Comparison of ENCODE assay signal across 20 mouse cellular contexts in genomic region chr15:99431504-99431903, GRCm38 (mm10). TPM values are rescaled to one million over a fixed set of nuclear protein-coding genes. Genes with fewer than 3 reads are reported as not detected.
DNase-seq lines count a peak whose midpoint lies in the region; ATAC-seq and TF ChIP-seq lines count a peak whose summit lies in the region.
"Had no signal": no experiment of that assay in that cellular context is flagged by ENCODE, and none has a peak within 500 bp of the region (broad histone marks: within the 10 kb centered on the region; RNA-seq: fewer than 3 reads in every experiment).

No protein-coding gene starts in this region.

- peak overlapping the region; percentile 20 for H3K27ac ChIP-seq in gastrocnemius, adult 2 months
- H3K27ac ChIP-seq in heart, postnatal 0 days (ENCODE audit: low read depth) = peak overlapping the region; percentile 14; the same call in 1 of the 2 replicates
- H3K27ac ChIP-seq in lung, embryonic 15.5 days = peak overlapping the region; percentile 33; the same call in 1 of the 2 replicates
- H3K27ac ChIP-seq in limb, embryonic 14.5 days (replicated peaks; ENCODE audit: low read depth, low read length) = 0 out of 2 replicates have a peak overlapping the region, but pooled peaks have one; percentile 35
- H3K27ac ChIP-seq in stomach, postnatal 0 days (replicated peaks) = no peak overlapping the region
- H3K27ac ChIP-seq: hindbrain, embryonic 13.5 days; liver, embryonic 14.5 days; midbrain, embryonic 13.5 days; neural tube, embryonic 12.5 days had no signal

- H3K9me3 ChIP-seq in heart, postnatal 0 days (replicated peaks; ENCODE audit: control insufficient read depth, low read length) = no peaks in the 10 kb centered on the region
- no peaks in the 10 kb centered on the region for H3K9me3 ChIP-seq in lung, embryonic 15.5 days
- no peaks in the 10 kb centered on the region for H3K9me3 ChIP-seq in limb, embryonic 14.5 days (ENCODE audit: control insufficient read depth, low read length)
- no peaks in the 10 kb centered on the region for H3K9me3 ChIP-seq in stomach, postnatal 0 days (ENCODE audit: control insufficient read depth, low read length)
- H3K9me3 ChIP-seq: embryonic facial prominence, embryonic 12.5 days; hindbrain, embryonic 13.5 days; limb, embryonic 12.5 days; midbrain, embryonic 13.5 days; neural tube, embryonic 12.5 days had no signal

- TF ChIP-seq EP300 in heart, postnatal 0 days (IDR thresholded peaks at IDR 0.05; ENCODE audit: low read depth) = no peak
- TF ChIP-seq EP300 in stomach, postnatal 0 days (optimal IDR thresholded peaks at IDR 0.05) = no peak

- 55% methylated on average over 7 of the region's 7 CpGs for WGBS in heart, postnatal 0 days
- WGBS in lung, embryonic 15.5 days = 64% methylated on average over 7 of the region's 7 CpGs
- 74% methylated on average over 7 of the region's 7 CpGs for WGBS in limb, embryonic 14.5 days
- WGBS in stomach, postnatal 0 days = 70% methylated on average over 7 of the region's 7 CpGs

- H3K4me2 ChIP-seq in heart, postnatal 0 days (ENCODE audit: low read depth, low read length) = no peak overlapping the region
- no peak overlapping the region for H3K4me2 ChIP-seq in lung, embryonic 15.5 days
- H3K4me2 ChIP-seq in limb, embryonic 14.5 days (replicated peaks; ENCODE audit: low read depth, low read length, severe bottlenecking) = no peak overlapping the region
- no peak overlapping the region for H3K4me2 ChIP-seq in stomach, postnatal 0 days (replicated peaks; ENCODE audit: low read depth)
- H3K4me2 ChIP-seq: embryonic facial prominence, embryonic 12.5 days; hindbrain, embryonic 13.5 days; limb, embryonic 12.5 days; midbrain, embryonic 13.5 days; neural tube, embryonic 12.5 days had no signal

- TF ChIP-seq CTCF in gastrocnemius, adult 2 months (IDR thresholded peaks at IDR 0.05) = no peak
- no peak for TF ChIP-seq CTCF in heart, postnatal 0 days (IDR thresholded peaks at IDR 0.05; ENCODE audit: low read depth)
- no peak for TF ChIP-seq CTCF in stomach, postnatal 0 days (IDR thresholded peaks at IDR 0.05; ENCODE audit: low read depth)

- H3K4me1 ChIP-seq in heart, postnatal 0 days (ENCODE audit: control insufficient read depth, insufficient read depth) = peaks cover 15% of the 10 kb centered on the region; the same call in 1 of the 2 replicates
- H3K4me1 ChIP-seq in lung, embryonic 15.5 days = peaks cover 33% of the 10 kb centered on the region
- peaks cover 20% of the 10 kb centered on the region for H3K4me1 ChIP-seq in limb, embryonic 14.5 days (ENCODE audit: control insufficient read depth, insufficient read depth, low read length)
- H3K4me1 ChIP-seq in stomach, postnatal 0 days (replicated peaks; ENCODE audit: control insufficient read depth, insufficient read depth) = no peaks in the 10 kb centered on the region

- no peak for DNase-seq in gastrocnemius, adult 2 months
- DNase-seq in gastrocnemius, postnatal 25 days = no peak
- peak; percentile 28 for DNase-seq in heart, postnatal 0 days (ENCODE audit: low spot score)
- DNase-seq in heart, adult 18-20 months = no peak
- DNase-seq in lung, postnatal 4 days = no peak
- DNase-seq in limb, embryonic 14.5 days (ENCODE audit: low spot score) = peak; percentile 12
- DNase-seq in stomach, postnatal 0 days (ENCODE audit: low spot score) = no peak
- DNase-seq: cerebellum, adult 18-20 months; cerebellum, postnatal 14 days; forebrain, postnatal 0 days; gastrocnemius, postnatal 36 days; layer of hippocampus, postnatal 36 days; right cerebral cortex, postnatal 14 days had no signal

- H3K4me3 ChIP-seq in gastrocnemius, adult 2 months = no peak overlapping the region
- H3K4me3 ChIP-seq in heart, postnatal 0 days (ENCODE audit: low read depth, low read length) = no peak overlapping the region
- H3K4me3 ChIP-seq in lung, embryonic 15.5 days = no peak overlapping the region
- no peak overlapping the region for H3K4me3 ChIP-seq in limb, embryonic 14.5 days (replicated peaks; ENCODE audit: low read length)
- no peak overlapping the region for H3K4me3 ChIP-seq in stomach, postnatal 0 days (ENCODE audit: low read depth, low read length)
- H3K4me3 ChIP-seq: embryonic facial prominence, embryonic 12.5 days; hindbrain, embryonic 13.5 days; limb, embryonic 12.5 days; midbrain, embryonic 13.5 days; neural tube, embryonic 12.5 days had no signal

- no peaks in the 10 kb centered on the region for H3K27me3 ChIP-seq in heart, postnatal 0 days (ENCODE audit: control insufficient read depth, insufficient read depth, low read length)
- no peaks in the 10 kb centered on the region for H3K27me3 ChIP-seq in lung, embryonic 15.5 days
- no peaks in the 10 kb centered on the region for H3K27me3 ChIP-seq in limb, embryonic 14.5 days (ENCODE audit: control insufficient read depth, insufficient read depth, low read length)
- no peaks in the 10 kb centered on the region for H3K27me3 ChIP-seq in stomach, postnatal 0 days (ENCODE audit: control insufficient read depth, insufficient read depth, low read length)
- H3K27me3 ChIP-seq: embryonic facial prominence, embryonic 12.5 days; hindbrain, embryonic 13.5 days; limb, embryonic 12.5 days; midbrain, embryonic 13.5 days; neural tube, embryonic 12.5 days had no signal

- no peak overlapping the region for H3K9ac ChIP-seq in heart, postnatal 0 days (replicated peaks; ENCODE audit: low read depth, low read length)
- H3K9ac ChIP-seq in lung, embryonic 15.5 days = no peak overlapping the region
- no peak overlapping the region for H3K9ac ChIP-seq in limb, embryonic 14.5 days (ENCODE audit: low read depth, low read length, severe bottlenecking)
- no peak overlapping the region for H3K9ac ChIP-seq in stomach, postnatal 0 days (ENCODE audit: low read length)
- H3K9ac ChIP-seq: forebrain, postnatal 0 days; hindbrain, embryonic 13.5 days; limb, embryonic 12.5 days; liver, embryonic 14.5 days; midbrain, embryonic 13.5 days; neural tube, embryonic 12.5 days had no signal

- ATAC-seq in heart, postnatal 0 days (ENCODE audit: insufficient read depth, low read depth) = no peak
- no peak for ATAC-seq in lung, embryonic 15.5 days (ENCODE audit: borderline replicate concordance, extremely low read depth, low FRiP score, low TSS enrichment)
- ATAC-seq in limb, embryonic 14.5 days (ENCODE audit: low FRiP score, low read depth) = peak; percentile 56; the same call in 1 of the 2 replicates
- no peak for ATAC-seq in stomach, postnatal 0 days (ENCODE audit: low FRiP score, low TSS enrichment)
- ATAC-seq: forebrain, postnatal 0 days; midbrain, embryonic 13.5 days had no signal

- peaks cover 49% of the 10 kb centered on the region for H3K36me3 ChIP-seq in heart, postnatal 0 days (replicated peaks; ENCODE audit: control insufficient read depth, insufficient read depth, low read length)
- H3K36me3 ChIP-seq in lung, embryonic 15.5 days = peaks cover 38% of the 10 kb centered on the region
- peaks cover 80% of the 10 kb centered on the region for H3K36me3 ChIP-seq in limb, embryonic 14.5 days (ENCODE audit: control insufficient read depth, insufficient read depth, low read length)
- peaks cover 12% of the 10 kb centered on the region; the same call in 1 of the 2 replicates for H3K36me3 ChIP-seq in stomach, postnatal 0 days (ENCODE audit: control insufficient read depth, insufficient read depth, low read length)

- intact Hi-C loops in gastrocnemius, adult 2 months (cut with DNase I) = no loop called here

- no peak for TF ChIP-seq POLR2A in limb, embryonic 14.5 days (IDR thresholded peaks at IDR 0.05; ENCODE audit: borderline replicate concordance, extremely low read depth, insufficient read depth, insufficient read length)

RNA-seq across cellular contexts. Expression of gene Nckap5l, which starts 26.0 kb away (rescaled TPM):
- 1 to 10 TPM; 2.3 to 2.7 TPM for total RNA-seq in gastrocnemius, adult 2 months (2021)
- 1 to 10 TPM; 3.1 to 4.8 TPM for total RNA-seq in gastrocnemius, postnatal 25 days (2021)
- total RNA-seq in heart, postnatal 0 days (2014; rRNA removed; ENCODE audit: low replicate concordance) = 7.5 and 35.0 TPM in 2 replicates
- polyA plus RNA-seq in heart, postnatal 0 days (2015; fragmentation: Nextera tagmentation; extraction: Ambion mirVana) = 3.7 and 5.0 TPM in 2 replicates
- 1 to 10 TPM; 2.5 to 3.8 TPM for total RNA-seq in heart, adult 18-20 months (2021)
- polyA plus RNA-seq in lung, embryonic 15.5 days (2015; fragmentation: Nextera tagmentation; extraction: Ambion mirVana) = 8.7 and 11.6 TPM in 2 replicates
- polyA plus RNA-seq in limb, embryonic 14.5 days (2012; rRNA removed) = 24.4 and 32.4 TPM in 2 replicates
- polyA plus RNA-seq in limb, embryonic 14.5 days (2014; fragmentation: Nextera tagmentation; extraction: Ambion mirVana) = 14.1 and 19.3 TPM in 2 replicates
- polyA plus RNA-seq in stomach, postnatal 0 days (2015; fragmentation: Nextera tagmentation; extraction: Ambion mirVana) = 2.1 and 2.4 TPM in 2 replicates

RNA-seq across cellular contexts. Expression of gene Tmbim6, which starts 38.8 kb away (rescaled TPM):
- 100 to 1,000 TPM; 181 to 184 TPM for total RNA-seq in gastrocnemius, adult 2 months (2021)
- total RNA-seq in gastrocnemius, postnatal 25 days (2021) = 100 to 1,000 TPM; 153 to 164 TPM
- total RNA-seq in heart, postnatal 0 days (2014; rRNA removed; ENCODE audit: low replicate concordance) = 190 and 225 TPM in 2 replicates
- polyA plus RNA-seq in heart, postnatal 0 days (2015; fragmentation: Nextera tagmentation; extraction: Ambion mirVana) = 188 and 200 TPM in 2 replicates
- 100 to 1,000 TPM; 225 to 256 TPM for total RNA-seq in heart, adult 18-20 months (2021)
- 382 and 427 TPM in 2 replicates for polyA plus RNA-seq in lung, embryonic 15.5 days (2015; fragmentation: Nextera tagmentation; extraction: Ambion mirVana)
- polyA plus RNA-seq in limb, embryonic 14.5 days (2012; rRNA removed) = 216 and 283 TPM in 2 replicates
- 296 and 305 TPM in 2 replicates for polyA plus RNA-seq in limb, embryonic 14.5 days (2014; fragmentation: Nextera tagmentation; extraction: Ambion mirVana)
- polyA plus RNA-seq in stomach, postnatal 0 days (2015; fragmentation: Nextera tagmentation; extraction: Ambion mirVana) = 469 and 479 TPM in 2 replicates

RNA-seq across cellular contexts. Expression of gene Bcdin3d, which starts 43.0 kb away (rescaled TPM):
- total RNA-seq in gastrocnemius, adult 2 months (2021) = 1 to 10 TPM; 4.3 to 4.5 TPM
- 1 to 10 TPM; 3.0 to 4.1 TPM for total RNA-seq in gastrocnemius, postnatal 25 days (2021)
- 3.5 and 11.0 TPM in 2 replicates for total RNA-seq in heart, postnatal 0 days (2014; rRNA removed; ENCODE audit: low replicate concordance)
- polyA plus RNA-seq in heart, postnatal 0 days (2015; fragmentation: Nextera tagmentation; extraction: Ambion mirVana) = 12.5 and 13.1 TPM in 2 replicates
- total RNA-seq in heart, adult 18-20 months (2021) = 1 to 10 TPM; 3.7 to 3.9 TPM
- polyA plus RNA-seq in lung, embryonic 15.5 days (2015; fragmentation: Nextera tagmentation; extraction: Ambion mirVana) = 15.0 and 16.1 TPM in 2 replicates
- polyA plus RNA-seq in limb, embryonic 14.5 days (2012; rRNA removed) = 9.0 and 9.2 TPM in 2 replicates
- 13.6 and 14.5 TPM in 2 replicates for polyA plus RNA-seq in limb, embryonic 14.5 days (2014; fragmentation: Nextera tagmentation; extraction: Ambion mirVana)
- polyA plus RNA-seq in stomach, postnatal 0 days (2015; fragmentation: Nextera tagmentation; extraction: Ambion mirVana) = 9.3 and 10.4 TPM in 2 replicates

Comparison
In these comparisons a context has a peak if more than half of its experiments do, and no peak if none do; other contexts are left out.
1. DNase-seq: peak in heart, postnatal 0 days (single experiment) and limb, embryonic 14.5 days (single experiment); none in gastrocnemius, adult 2 months (single experiment), gastrocnemius, postnatal 25 days (single experiment), heart, adult 18-20 months (0 of 2), lung, postnatal 4 days (0 of 2) and stomach, postnatal 0 days (single experiment).